Mouse (Mus musculus) duodenum, adult 2 months (tissue): ENCODE results near the gene Txnrd1. TPM values are rescaled to one million over a fixed set of nuclear protein-coding genes. Genes with fewer than 3 reads are reported as not detected.

Experiments used
- polyA plus RNA-seq: library from polyadenylated mRNA; depleted of rRNA; stranded (reverse); fragments of >200 nt; gene quantifications from 2 replicates; pipeline ENCODE4 v1.2.3, GENCODE M21; 2012; ENCODE audit warnings: low replicate concordance; rRNA removed

The Txnrd1 gene
- polyA plus RNA-seq: 92.6 and 99.3 TPM in 2 replicates

DNA sequence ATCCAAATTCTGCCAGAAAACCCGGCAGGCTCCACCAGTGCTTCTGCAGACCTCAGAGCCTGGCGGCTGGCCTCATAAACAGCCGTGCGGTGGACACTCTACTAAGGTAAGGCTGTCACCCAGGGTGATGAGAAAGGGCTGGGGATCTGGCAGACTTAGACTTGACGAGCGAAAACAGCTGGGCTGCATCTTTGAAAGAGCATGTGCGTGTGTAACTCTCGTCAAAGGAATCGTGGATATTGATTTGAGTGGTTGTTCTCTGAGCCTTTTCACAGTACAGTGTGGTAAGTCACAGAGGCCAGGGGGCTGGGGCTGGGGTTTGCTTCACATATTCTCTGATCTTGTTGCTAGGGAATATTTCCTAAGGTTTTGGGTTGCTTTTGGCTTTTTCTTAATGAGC lies at the start of gene Txnrd1:
Gene Txnrd1 (plus strand): TSS at position 26 of the 400 bp plus-strand sequence.

DNA sequence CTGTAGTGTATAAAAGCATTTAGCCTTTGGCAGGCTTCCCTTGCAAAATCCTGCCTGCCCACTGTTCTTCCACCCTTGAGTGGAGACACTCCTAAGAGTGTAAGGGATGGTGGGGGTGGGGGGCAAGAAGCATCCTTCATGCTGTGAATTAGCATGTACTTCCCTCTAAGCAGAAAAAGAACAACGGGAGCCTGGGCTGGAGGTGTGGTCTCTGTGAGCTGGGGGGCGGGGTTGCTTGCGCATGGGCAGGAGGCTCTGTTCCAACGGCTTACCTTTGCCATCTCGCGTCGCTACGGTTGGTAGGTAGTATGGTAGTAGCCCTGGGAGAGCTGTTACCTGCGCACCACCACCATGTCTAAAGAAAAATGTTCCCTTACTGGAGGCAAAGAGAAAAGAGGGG lies 32.6 kb downstream of the Txnrd1 start, which contains the start of gene Eid3:
Gene Eid3 (plus strand): TSS at position 271 of the 400 bp plus-strand sequence.

Other genes starting within 250 kb of the Txnrd1 start
- 37.3 and 65.4 TPM in 2 replicates for gene 1190007I07Rik, start 210.7 kb upstream of the Txnrd1 start, polyA plus RNA-seq
- gene Tdg, start 204.1 kb upstream of the Txnrd1 start, polyA plus RNA-seq: 11.5 and 16.3 TPM in 2 replicates
- gene Glt8d2, start 143.3 kb upstream of the Txnrd1 start, polyA plus RNA-seq: 0.21 and 0.26 TPM in 2 replicates
- gene Hcfc2, start 137.8 kb upstream of the Txnrd1 start, polyA plus RNA-seq: 1.7 and 1.8 TPM in 2 replicates
- gene Nfyb, start 69.8 kb upstream of the Txnrd1 start, polyA plus RNA-seq: 3.9 and 5.2 TPM in 2 replicates
- gene Eid3, start 32.7 kb downstream of the Txnrd1 start, polyA plus RNA-seq: 0.32 and 0.44 TPM in 2 replicates
- gene Chst11, start 151.5 kb downstream of the Txnrd1 start, polyA plus RNA-seq: 2.3 and 2.6 TPM in 2 replicates